Mouse (Mus musculus): Measurements from ENCODE around the gene Lrrfip2.

GRCm38 (mm10) chr9:111239821-111240220, 122.4 kb downstream of the Lrrfip2 start:
- TF ChIP-seq GATA1 (IDR thresholded peaks at IDR 0.05; ENCODE audit: low read length) (no peak), TAL1 (IDR thresholded peaks at IDR 0.05; ENCODE audit: low read length) (no peak)
